Mouse (Mus musculus) hindbrain, embryonic 11.5 days (tissue): ENCODE results near the gene Cd244a. TPM values are rescaled to one million over a fixed set of nuclear protein-coding genes. Genes with fewer than 3 reads are reported as not detected.

ENCODE experiments used
- ATAC-seq: fragments of 200-750 bp; cut with Nextera tagmentation; 2 replicates; pipeline ENCODE4 v1.8.0; 2017; ENCODE audit warnings: mild to moderate bottlenecking, moderate TSS enrichment, moderate library complexity; ENCODE audit not compliant: low FRiP score
- DNase-seq: peaks from one replicate; pipeline ENCODE4 v3.0.0-alpha.2; 2015; ENCODE audit warnings: low spot score
- H3K27ac ChIP-seq: fragments of 300-500 bp; sonication (generic); 2 replicates; pipeline ENCODE4 v1.5.1; 2014; ENCODE audit warnings: mild to moderate bottlenecking, low read depth, low read length
- H3K27me3 ChIP-seq: fragments of 300-500 bp; sonication (generic); 2 replicates; pipeline ENCODE4 v1.6.1; 2014; ENCODE audit warnings: mild to moderate bottlenecking, low read length, moderate library complexity, mixed read lengths; ENCODE audit not compliant: control insufficient read depth, insufficient read depth
- H3K36me3 ChIP-seq: fragments of 300-500 bp; sonication (generic); 2 replicates; pipeline ENCODE4 v1.6.1; 2014; ENCODE audit warnings: mild to moderate bottlenecking, low read length, moderate library complexity, mixed read lengths; ENCODE audit not compliant: control insufficient read depth, insufficient read depth
- H3K4me1 ChIP-seq: fragments of 300-500 bp; sonication (generic); replicated peaks from 2 replicates; pipeline ENCODE4 v1.6.1; 2014; ENCODE audit warnings: low read length, mixed read lengths; ENCODE audit not compliant: control insufficient read depth, insufficient read depth
- H3K4me2 ChIP-seq: fragments of 300-500 bp; sonication (generic); replicated peaks from 2 replicates; pipeline ENCODE4 v1.6.1; 2014; ENCODE audit warnings: mild to moderate bottlenecking, low read depth, low read length
- H3K4me3 ChIP-seq: fragments of 300-500 bp; sonication (generic); 2 replicates; pipeline ENCODE4 v1.5.1; 2014; ENCODE audit warnings: low read depth, low read length
- H3K9ac ChIP-seq: fragments of 300-500 bp; sonication (generic); 2 replicates; pipeline ENCODE4 v1.6.1; 2014; ENCODE audit warnings: low read depth, low read length
- H3K9me3 ChIP-seq: fragments of 300-500 bp; sonication (generic); 2 replicates; pipeline ENCODE4 v1.6.1; 2016; ENCODE audit warnings: low read length; ENCODE audit not compliant: control insufficient read depth
- WGBS: fragments of 180-500 bp; shearing (Covaris S2); extraction: QIAGEN DNeasy Blood & Tissue Kit; methylation state at CpG from one replicate; pipeline ENCODE4 v1.1.7; 2014; 5-methylcytosine and 5-hydroxymethylcytosine counted together
- polyA plus RNA-seq: library from polyadenylated mRNA; unstranded; fragments of >200 nt; fragmentation: Nextera tagmentation; extraction: Ambion mirVana; gene quantifications from 2 replicates; pipeline ENCODE4 v1.2.1, GENCODE M21; 2014

Gene Cd244a
- polyA plus RNA-seq, 1 experiment from 2014 or later: not detected

DNA sequence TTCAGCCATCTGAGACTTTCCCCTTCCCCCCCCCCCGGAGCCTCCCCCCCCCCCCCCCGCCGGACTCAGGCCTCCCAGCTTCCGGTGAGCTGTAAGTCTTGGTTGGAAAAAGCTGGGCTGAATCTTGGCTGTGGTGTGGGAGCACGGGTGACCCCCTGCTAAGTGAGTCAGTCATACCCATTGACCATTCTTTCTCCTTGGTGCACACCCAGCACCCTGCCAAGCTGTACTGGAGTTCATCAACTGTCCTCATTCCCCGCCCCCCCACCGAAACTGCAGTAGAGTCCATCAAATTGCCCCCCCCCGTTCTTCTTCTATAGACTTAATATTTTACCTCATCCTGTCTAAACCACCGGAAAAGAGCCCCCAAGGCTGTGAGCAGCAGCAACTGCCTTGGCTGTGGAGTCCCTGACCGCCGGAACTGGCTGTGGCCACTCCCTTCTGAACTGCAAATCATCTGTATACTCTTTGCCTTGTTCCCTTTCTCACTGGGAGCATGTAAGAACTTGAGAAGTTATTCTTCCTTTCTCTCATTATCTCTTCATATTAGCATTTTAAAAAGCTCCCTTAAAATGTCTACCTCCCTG is 2.7 kb downstream of the Cd244a start:
- Histone ChIP-seq H3K27me3 (no peaks in the 10 kb centered on the region), H3K27ac (no peak overlapping the region), H3K9ac (no peak overlapping the region), H3K9me3 (no peaks in the 10 kb centered on the region), H3K4me3 (no peak overlapping the region), H3K36me3 (no peaks in the 10 kb centered on the region), H3K4me2 (no peak overlapping the region), H3K4me1 (no peaks in the 10 kb centered on the region)
- ATAC-seq: no peak
- WGBS: 72% methylated on average over 8 of the region's 11 CpGs
- DNase-seq: no peak

DNA sequence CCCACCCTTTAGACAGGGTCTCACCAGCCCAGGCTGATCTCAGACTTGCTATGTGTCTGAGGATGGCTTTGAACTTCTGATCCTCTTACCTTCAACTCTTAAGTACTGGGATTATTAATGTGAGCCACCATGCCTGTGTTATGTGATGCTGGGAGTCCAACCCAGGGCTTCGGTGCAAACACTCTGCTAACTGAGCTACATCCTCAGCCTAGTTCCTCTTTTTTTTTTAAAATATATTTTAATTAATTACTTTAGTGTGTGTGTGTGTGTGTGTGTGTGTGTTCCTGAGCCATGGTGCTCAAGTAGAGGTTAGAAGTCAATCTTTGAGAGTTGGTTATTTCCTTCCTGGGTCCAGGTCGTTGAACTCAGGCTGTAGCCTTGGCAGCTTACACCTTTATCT is 4.0 kb downstream of the Cd244a start:
- DNase-seq (no peak), ATAC-seq (no peak)
- WGBS: 82% methylated on average over 2 of the region's 2 CpGs

DNA sequence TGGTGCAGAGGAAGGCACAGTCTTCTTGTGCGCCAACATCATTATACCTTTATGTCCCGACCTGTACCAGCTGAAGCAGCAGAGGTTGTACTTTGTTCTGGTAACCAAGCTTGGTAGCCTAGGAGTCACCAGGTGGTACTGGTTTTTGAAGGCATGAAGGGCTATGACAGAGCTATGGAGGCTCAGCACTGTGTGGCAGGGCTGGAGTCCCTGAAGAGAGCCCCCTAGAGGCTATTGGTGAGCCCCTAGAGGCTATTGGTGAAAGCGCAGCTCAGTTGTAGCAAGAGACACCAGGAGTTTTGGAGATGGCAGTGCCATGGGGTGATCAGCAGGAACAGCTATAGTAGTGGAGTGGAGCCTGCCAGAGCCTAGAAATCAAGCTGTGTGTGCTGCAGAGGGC is 5.3 kb downstream of the Cd244a start:
- peak; percentile 32; the same call in 1 of the 2 replicates for ATAC-seq
- no peaks in the 10 kb centered on the region for H3K4me1 ChIP-seq

More for the DNA sequence above, 4.0 kb downstream of the Cd244a start:
- Histone ChIP-seq H3K9me3 (no peaks in the 10 kb centered on the region), H3K4me3 (no peak overlapping the region), H3K9ac (no peak overlapping the region), H3K36me3 (no peaks in the 10 kb centered on the region), H3K4me1 (no peaks in the 10 kb centered on the region), H3K27ac (no peak overlapping the region), H3K4me2 (no peak overlapping the region), H3K27me3 (no peaks in the 10 kb centered on the region)

DNA sequence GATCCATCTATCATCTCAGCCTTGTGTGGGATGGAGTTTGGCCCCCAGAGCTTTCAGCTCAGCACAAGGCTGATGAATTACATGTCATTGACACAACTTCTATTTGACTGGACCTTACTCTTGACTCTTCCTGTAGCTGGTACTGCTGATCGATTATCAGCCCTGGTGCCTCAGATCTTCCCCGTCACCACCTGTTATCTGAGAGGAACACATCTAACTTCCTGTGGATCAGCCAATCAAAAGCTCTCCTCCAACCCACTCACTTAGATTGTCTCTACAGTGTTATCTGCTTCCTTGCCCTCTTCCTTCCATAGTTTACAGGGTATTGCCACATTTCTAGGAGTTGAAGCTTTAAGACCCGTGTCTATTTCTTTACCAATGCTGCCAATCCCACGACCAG is 6.9 kb downstream of the Cd244a start:
- H3K9ac ChIP-seq: no peak overlapping the region
- H3K27me3 ChIP-seq: no peaks in the 10 kb centered on the region
- H3K27ac ChIP-seq: no peak overlapping the region
- no peak overlapping the region for H3K4me2 ChIP-seq
- no peaks in the 10 kb centered on the region for H3K9me3 ChIP-seq
- no peak for DNase-seq
- 83% methylated on average over 4 of the region's 4 CpGs for WGBS
- no peak overlapping the region for H3K4me3 ChIP-seq
- H3K36me3 ChIP-seq: no peaks in the 10 kb centered on the region
- no peaks in the 10 kb centered on the region for H3K4me1 ChIP-seq
- no peak for ATAC-seq

More for the DNA sequence above, 5.3 kb downstream of the Cd244a start:
- Histone ChIP-seq H3K9me3 (no peaks in the 10 kb centered on the region), H3K4me2 (no peak overlapping the region), H3K4me3 (no peak overlapping the region), H3K36me3 (no peaks in the 10 kb centered on the region), H3K27ac (no peak overlapping the region), H3K9ac (no peak overlapping the region), H3K27me3 (no peaks in the 10 kb centered on the region)
- WGBS: 59% methylated on average over 3 of the region's 3 CpGs
- DNase-seq: peak; percentile 49

DNA sequence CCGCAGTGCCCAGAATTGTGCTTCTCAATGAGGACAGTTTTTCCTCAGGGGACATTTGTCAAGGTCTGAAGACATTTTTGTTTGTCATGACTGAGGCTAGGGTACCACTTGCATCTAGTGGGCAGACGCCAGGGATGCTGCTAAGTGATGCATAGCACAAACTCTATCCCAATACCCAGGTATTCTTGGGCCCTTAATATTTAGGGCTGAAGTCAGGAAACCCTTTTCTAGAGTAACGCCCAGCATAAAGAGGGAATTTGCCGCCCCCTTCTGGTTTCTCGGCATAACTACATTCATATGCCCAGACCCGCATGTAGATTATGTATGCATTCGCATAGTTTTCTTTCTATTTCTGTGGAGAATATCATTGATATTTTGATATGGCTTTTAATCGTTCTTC is 7.8 kb downstream of the Cd244a start:
- WGBS: 27% methylated on average over 8 of the region's 8 CpGs
- DNase-seq (peak; percentile 74), ATAC-seq (peak; percentile 65; the same call in 1 of the 2 replicates)
- H3K4me2 ChIP-seq: no peak overlapping the region
- no peaks in the 10 kb centered on the region for H3K27me3 ChIP-seq
- H3K9ac ChIP-seq: no peak overlapping the region
- H3K4me3 ChIP-seq: no peak overlapping the region
- H3K4me1 ChIP-seq: no peaks in the 10 kb centered on the region
- no peaks in the 10 kb centered on the region for H3K36me3 ChIP-seq
- no peak overlapping the region for H3K27ac ChIP-seq
- H3K9me3 ChIP-seq: no peaks in the 10 kb centered on the region

DNA sequence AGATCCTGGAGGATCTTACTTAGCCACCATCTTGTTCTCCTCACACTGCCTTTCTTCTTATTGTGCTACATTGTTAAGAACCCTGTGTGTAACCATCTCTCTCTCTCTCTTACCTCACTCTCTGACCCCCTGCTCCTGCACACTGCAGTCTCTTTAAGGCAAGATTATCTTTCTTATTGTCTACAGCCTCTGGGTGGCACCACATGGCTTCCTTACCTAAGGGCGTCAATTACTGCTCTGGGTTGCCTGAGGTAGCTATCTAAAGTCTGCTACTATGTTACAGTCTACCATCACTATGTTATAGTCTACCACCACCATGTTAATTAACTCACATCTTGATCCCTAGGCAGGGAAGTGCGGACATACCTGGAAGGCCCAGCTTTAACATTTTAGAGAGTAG is 9.4 kb downstream of the Cd244a start:
- WGBS: 57% methylated on average over 2 of the region's 2 CpGs
- Histone ChIP-seq H3K4me3 (no peak overlapping the region), H3K27me3 (no peaks in the 10 kb centered on the region), H3K27ac (no peak overlapping the region), H3K4me1 (no peaks in the 10 kb centered on the region), H3K4me2 (no peak overlapping the region), H3K9me3 (no peaks in the 10 kb centered on the region), H3K9ac (no peak overlapping the region), H3K36me3 (no peaks in the 10 kb centered on the region)
- DNase-seq: no peak
- no peak for ATAC-seq

DNA sequence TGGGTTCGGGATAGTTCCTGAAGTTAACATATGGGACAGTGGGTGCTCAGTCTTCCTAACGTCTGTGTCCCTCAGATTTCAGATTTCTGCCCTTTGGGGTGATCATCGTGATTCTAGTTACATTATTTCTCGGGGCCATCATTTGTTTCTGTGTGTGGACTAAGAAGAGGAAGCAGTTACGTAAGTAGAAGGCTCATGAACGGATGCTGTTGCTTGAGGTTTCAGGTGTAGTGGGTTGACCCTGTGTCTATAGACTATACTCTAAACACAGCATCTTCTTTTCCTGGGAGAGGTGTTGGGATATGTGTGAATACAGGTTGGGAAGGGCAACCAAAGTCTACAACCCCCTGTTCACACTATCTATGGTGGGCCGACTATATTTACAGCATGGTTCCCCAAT is 18.2 kb downstream of the Cd244a start:
- H3K27ac ChIP-seq: no peak overlapping the region
- no peaks in the 10 kb centered on the region for H3K36me3 ChIP-seq
- DNase-seq (no peak), ATAC-seq (no peak)
- no peak overlapping the region for H3K4me2 ChIP-seq
- 88% methylated on average over 7 of the region's 7 CpGs for WGBS
- H3K4me1 ChIP-seq: no peaks in the 10 kb centered on the region
- no peaks in the 10 kb centered on the region for H3K9me3 ChIP-seq
- H3K9ac ChIP-seq: no peak overlapping the region
- no peaks in the 10 kb centered on the region for H3K27me3 ChIP-seq
- no peak overlapping the region for H3K4me3 ChIP-seq

DNA sequence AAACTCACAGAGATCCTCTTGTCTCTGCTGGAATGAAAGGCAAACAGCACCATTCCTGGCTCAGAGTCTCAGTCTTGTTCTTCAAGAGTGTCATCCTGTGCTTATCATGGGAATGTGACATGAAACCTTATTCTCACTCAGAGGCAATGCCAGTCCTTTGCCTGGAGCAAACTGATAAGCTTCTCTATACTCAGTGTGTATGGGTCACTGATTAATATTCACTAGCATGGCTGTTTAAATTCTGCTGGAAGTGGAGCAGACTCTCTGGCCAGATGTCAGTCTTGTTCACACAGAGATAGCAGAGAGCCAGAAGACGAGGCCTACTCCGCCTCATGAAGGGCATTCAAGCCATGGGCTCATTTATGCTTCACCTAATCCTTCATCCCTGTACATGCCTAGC is 25.6 kb downstream of the Cd244a start:
- WGBS: 86% methylated on average over 2 of the region's 2 CpGs
- Histone ChIP-seq H3K4me3 (no peak overlapping the region), H3K4me2 (no peak overlapping the region), H3K27me3 (no peaks in the 10 kb centered on the region), H3K9ac (no peak overlapping the region), H3K27ac (no peak overlapping the region), H3K36me3 (no peaks in the 10 kb centered on the region), H3K4me1 (no peaks in the 10 kb centered on the region), H3K9me3 (no peaks in the 10 kb centered on the region)
- no peak for DNase-seq
- no peak for ATAC-seq

DNA sequence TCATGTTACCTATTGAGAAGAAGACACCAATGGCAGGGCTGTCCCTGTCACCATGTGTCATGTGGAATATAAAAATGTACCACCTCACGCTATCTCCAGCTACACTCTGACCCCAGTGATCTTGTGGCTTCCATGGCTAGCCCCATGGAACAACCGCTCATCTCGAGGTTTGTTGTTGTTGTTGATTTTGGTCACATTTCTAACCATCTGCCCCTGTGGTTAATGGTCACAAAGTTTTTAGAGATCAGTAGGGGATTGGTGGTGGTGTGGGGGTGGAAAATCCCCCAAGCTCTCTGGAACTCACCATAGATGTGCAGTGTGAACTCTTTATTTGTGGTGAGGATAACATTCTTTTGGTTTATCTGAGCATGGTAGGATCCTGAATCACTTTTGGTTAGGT is 45.7 kb downstream of the Cd244a start:
- no peak for ATAC-seq
- Histone ChIP-seq H3K27ac (no peak overlapping the region), H3K36me3 (no peaks in the 10 kb centered on the region), H3K4me3 (no peak overlapping the region), H3K9ac (no peak overlapping the region), H3K9me3 (no peaks in the 10 kb centered on the region), H3K4me1 (no peaks in the 10 kb centered on the region), H3K4me2 (no peak overlapping the region), H3K27me3 (no peaks in the 10 kb centered on the region)
- WGBS: 78% methylated on average over 3 of the region's 3 CpGs
- DNase-seq: no peak
